Mouse (Mus musculus) MEL (cell line): Measurements from ENCODE around the gene Ifng.

Source experiments
- BHLHE40 ChIP-seq: IDR thresholded peaks from 2 replicates; pipeline ENCODE4 v1.6.1; 2012; ENCODE audit warnings: low read depth, mild to moderate bottlenecking, inconsistent platforms, low read length, improper control_type of control experiment, borderline replicate concordance
- CHD1 ChIP-seq: IDR thresholded peaks from 2 replicates; pipeline ENCODE4 v1.6.1; 2012; ENCODE audit warnings: low read depth, mild to moderate bottlenecking, inconsistent platforms, low read length, improper control_type of control experiment
- KAT2A ChIP-seq: conservative IDR thresholded peaks from 2 replicates; pipeline ENCODE4 v1.6.1; 2012; ENCODE audit warnings: low read depth, low read length, improper control_type of control experiment, inconsistent platforms
- NRF1 ChIP-seq: IDR thresholded peaks from 2 replicates; pipeline ENCODE4 v1.6.1; 2014; ENCODE audit warnings: low read depth, mild to moderate bottlenecking, inconsistent platforms, low read length, improper control_type of control experiment, moderate library complexity; ENCODE audit not compliant: poor library complexity, insufficient read depth, severe bottlenecking
- POLR2A ChIP-seq, 2 experiments: IDR thresholded peaks; 2 replicates each; pipeline ENCODE4 v1.6.1; 2011 to 2012; ENCODE audit warnings: low read length in 2 of 2, mild to moderate bottlenecking in 2 of 2, control low read depth in 1 of 2, improper control_type of control experiment in 1 of 2, low read depth in 1 of 2, moderate library complexity in 1 of 2; ENCODE audit not compliant: control insufficient read depth in 1 of 2, insufficient read depth in 1 of 2, poor library complexity in 1 of 2
- USF1 ChIP-seq: IDR thresholded peaks from 2 replicates; pipeline ENCODE4 v1.6.1; 2014; ENCODE audit warnings: low read depth, mild to moderate bottlenecking, inconsistent platforms, low read length, improper control_type of control experiment, moderate library complexity
- ZKSCAN1 ChIP-seq: IDR thresholded peaks from 2 replicates; pipeline ENCODE4 v1.6.1; 2012; ENCODE audit warnings: low read depth, mild to moderate bottlenecking, inconsistent platforms, low read length, improper control_type of control experiment, moderate library complexity
- ZNF384 ChIP-seq: IDR thresholded peaks from 2 replicates; pipeline ENCODE4 v1.6.1; 2012; ENCODE audit warnings: low read depth, mild to moderate bottlenecking, inconsistent platforms, low read length, improper control_type of control experiment

- TF ChIP-seq POLR2A (IDR thresholded peaks at IDR 0.05; ENCODE audit: control insufficient read depth in 1 of 2, insufficient read depth in 1 of 2, low read depth in 1 of 2, low read length in 2 of 2, poor library complexity in 1 of 2): no peak
- no peak for TF ChIP-seq ZNF384
- TF ChIP-seq KAT2A: no peak
- no peak for TF ChIP-seq CHD1
- no peak for TF ChIP-seq USF1
- no peak for TF ChIP-seq BHLHE40
- TF ChIP-seq NRF1: no peak
- no peak for TF ChIP-seq ZKSCAN1
Observed at GRCm38 (mm10) chr10:118458729-118459128, 17.9 kb downstream of the Ifng start.
